Mouse (Mus musculus) liver, embryonic 16.5 days (tissue): Measurements from ENCODE around the gene Mief2. TPM values are rescaled to one million over a fixed set of nuclear protein-coding genes. Genes with fewer than 3 reads are reported as not detected.

Experiments
- ATAC-seq: fragments of 200-750 bp; cut with Nextera tagmentation; 2 replicates; pipeline ENCODE4 v1.8.0; 2017; ENCODE audit warnings: low read depth, mild to moderate bottlenecking, moderate number of reproducible peaks, moderate library complexity
- H3K27ac ChIP-seq: fragments of 300-500 bp; sonication (generic); 2 replicates; pipeline ENCODE4 v1.5.1; 2014; ENCODE audit warnings: mild to moderate bottlenecking, low read length
- H3K27me3 ChIP-seq: fragments of 300-500 bp; sonication (generic); 2 replicates; pipeline ENCODE4 v1.6.1; 2014; ENCODE audit warnings: low read depth, low read length, mixed read lengths; ENCODE audit not compliant: control insufficient read depth, insufficient read depth
- H3K36me3 ChIP-seq: fragments of 300-500 bp; sonication (generic); 2 replicates; pipeline ENCODE4 v1.6.1; 2014; ENCODE audit warnings: mild to moderate bottlenecking; ENCODE audit not compliant: control insufficient read depth, insufficient read depth
- H3K4me1 ChIP-seq: fragments of 300-500 bp; sonication (generic); 2 replicates; pipeline ENCODE4 v1.6.1; 2014; ENCODE audit warnings: low read depth, low read length, mixed read lengths; ENCODE audit not compliant: control insufficient read depth
- H3K4me2 ChIP-seq: fragments of 300-500 bp; sonication (generic); 2 replicates; pipeline ENCODE4 v1.6.1; 2014; ENCODE audit warnings: low read depth, low read length, mixed read lengths
- H3K4me3 ChIP-seq: fragments of 300-500 bp; sonication (generic); 2 replicates; pipeline ENCODE4 v1.5.1; 2014; ENCODE audit warnings: low read depth, mild to moderate bottlenecking, low read length
- H3K9ac ChIP-seq: fragments of 300-500 bp; sonication (generic); 2 replicates; pipeline ENCODE4 v1.6.1; 2014; ENCODE audit warnings: low read depth, low read length
- H3K9me3 ChIP-seq: fragments of 300-500 bp; sonication (generic); replicated peaks from 2 replicates; pipeline ENCODE4 v1.6.1; 2016; ENCODE audit warnings: low read length; ENCODE audit not compliant: control insufficient read depth
- WGBS: fragments of 180-500 bp; shearing (Covaris S2); extraction: QIAGEN DNeasy Blood & Tissue Kit; methylation state at CpG from one replicate; pipeline ENCODE4 v1.1.7; 2014; ENCODE audit not compliant: insufficient replicate concordance; 5-methylcytosine and 5-hydroxymethylcytosine counted together
- polyA plus RNA-seq: library from polyadenylated mRNA; unstranded; fragments of >200 nt; fragmentation: Nextera tagmentation; extraction: Ambion mirVana; gene quantifications from 2 replicates; pipeline ENCODE4 v1.2.1, GENCODE M21; 2015

Gene Mief2
- polyA plus RNA-seq, 1 experiment from 2014 or later = 2.3 TPM

- Histone ChIP-seq H3K27me3 (no peaks in the 10 kb centered on the region), H3K4me1 (no peaks in the 10 kb centered on the region), H3K27ac (no peak overlapping the region), H3K36me3 (no peaks in the 10 kb centered on the region), H3K9ac (no peak overlapping the region), H3K9me3 (no peaks in the 10 kb centered on the region), H3K4me3 (no peak overlapping the region), H3K4me2 (no peak overlapping the region)
- 43% methylated on average over 2 of the region's 2 CpGs for WGBS
- no peak for ATAC-seq
These were observed 41.1 kb downstream of the Mief2 start for GRCm38 (mm10) chr11:60769322-60769721.

- H3K36me3 ChIP-seq = no peaks in the 10 kb centered on the region
- WGBS = 76% methylated on average over 3 of the region's 3 CpGs
- no peaks in the 10 kb centered on the region for H3K27me3 ChIP-seq
- H3K27ac ChIP-seq = no peak overlapping the region
- no peaks in the 10 kb centered on the region for H3K9me3 ChIP-seq
- H3K4me2 ChIP-seq = no peak overlapping the region
- no peak overlapping the region for H3K4me3 ChIP-seq
- H3K4me1 ChIP-seq = peaks cover 11% of the 10 kb centered on the region
- H3K9ac ChIP-seq = no peak overlapping the region
- no peak for ATAC-seq
These were observed 42.6 kb downstream of the Mief2 start for GRCm38 (mm10) chr11:60770776-60771175.

- Histone ChIP-seq H3K4me2 (no peak overlapping the region), H3K4me1 (peaks cover 15% of the 10 kb centered on the region), H3K9ac (no peak overlapping the region), H3K27me3 (no peaks in the 10 kb centered on the region), H3K9me3 (no peaks in the 10 kb centered on the region), H3K4me3 (no peak overlapping the region), H3K36me3 (no peaks in the 10 kb centered on the region), H3K27ac (no peak overlapping the region)
- no peak for ATAC-seq
- WGBS = 78% methylated on average over 4 of the region's 4 CpGs
These were observed 44.0 kb downstream of the Mief2 start for GRCm38 (mm10) chr11:60772161-60772560.

GRCm38 (mm10) chr11:60774158-60774689 lies 46.0 kb downstream of the Mief2 start:
- no peak overlapping the region for H3K9ac ChIP-seq
- H3K9me3 ChIP-seq = no peaks in the 10 kb centered on the region
- no peaks in the 10 kb centered on the region for H3K27me3 ChIP-seq
- ATAC-seq = no peak
- H3K27ac ChIP-seq = no peak overlapping the region
- peaks cover 28% of the 10 kb centered on the region for H3K4me1 ChIP-seq
- no peak overlapping the region for H3K4me2 ChIP-seq
- no peaks in the 10 kb centered on the region for H3K36me3 ChIP-seq
- WGBS = 74% methylated on average over 3 of the region's 3 CpGs
- H3K4me3 ChIP-seq = no peak overlapping the region

GRCm38 (mm10) chr11:60774841-60775240 lies 46.6 kb downstream of the Mief2 start:
- H3K36me3 ChIP-seq = no peaks in the 10 kb centered on the region
- no peak for ATAC-seq
- 20% methylated on average over 1 of the region's 1 CpGs for WGBS
- H3K4me3 ChIP-seq = no peak overlapping the region
- no peak overlapping the region for H3K9ac ChIP-seq
- no peaks in the 10 kb centered on the region for H3K9me3 ChIP-seq
- H3K27ac ChIP-seq = no peak overlapping the region
- H3K4me1 ChIP-seq = peaks cover 34% of the 10 kb centered on the region
- peak overlapping the region; percentile 75; the same call in 1 of the 2 replicates for H3K4me2 ChIP-seq
- H3K27me3 ChIP-seq = no peaks in the 10 kb centered on the region

GRCm38 (mm10) chr11:60775578-60775977 lies 47.4 kb downstream of the Mief2 start:
- H3K36me3 ChIP-seq = no peaks in the 10 kb centered on the region
- H3K4me2 ChIP-seq = peak overlapping the region; percentile 75
- no peak for ATAC-seq
- H3K9me3 ChIP-seq = no peaks in the 10 kb centered on the region
- H3K4me1 ChIP-seq = peaks cover 41% of the 10 kb centered on the region
- peak overlapping the region; percentile 89 for H3K4me3 ChIP-seq
- peak overlapping the region; percentile 91 for H3K27ac ChIP-seq
- no peaks in the 10 kb centered on the region for H3K27me3 ChIP-seq
- peak overlapping the region; percentile 87; the same call in 1 of the 2 replicates for H3K9ac ChIP-seq
- 18% methylated on average over 6 of the region's 6 CpGs for WGBS

- Histone ChIP-seq H3K36me3 (no peaks in the 10 kb centered on the region), H3K4me1 (peaks cover 48% of the 10 kb centered on the region), H3K9me3 (no peaks in the 10 kb centered on the region), H3K27me3 (no peaks in the 10 kb centered on the region), H3K4me2 (peak overlapping the region; percentile 75), H3K4me3 (peak overlapping the region; percentile 89), H3K9ac (peak overlapping the region; percentile 87), H3K27ac (peak overlapping the region; percentile 91)
- ATAC-seq = no peak
- 3% methylated on average over 17 of the region's 17 CpGs for WGBS
These were observed 48.1 kb downstream of the Mief2 start for GRCm38 (mm10) chr11:60776107-60776828.

- Histone ChIP-seq H3K4me1 (peaks cover 55% of the 10 kb centered on the region), H3K9me3 (no peaks in the 10 kb centered on the region), H3K9ac (peak within 1 kb of the TSS; percentile 87), H3K27ac (peak within 1 kb of the TSS; percentile 91), H3K27me3 (no peaks in the 10 kb centered on the region), H3K4me2 (peak within 1 kb of the TSS; percentile 75), H3K4me3 (peak within 1 kb of the TSS; percentile 89), H3K36me3 (no peaks in the 10 kb centered on the region)
- WGBS = under 1% methylated on average over 62 of the region's 62 CpGs
- ATAC-seq = peak; percentile 92
These were observed 48.9 kb downstream of the Mief2 start, which contains the start of the genes Top3a and Smcr8 for GRCm38 (mm10) chr11:60776829-60777740. TSS of gene Top3a (minus strand) at chr11:60777365. TSS of gene Smcr8 (plus strand) at chr11:60777524.
